Mouse (Mus musculus): ENCODE data around the gene Lpp. TPM values are rescaled to one million over a fixed set of nuclear protein-coding genes. Genes with fewer than 3 reads are reported as not detected.

The Lpp gene
- polyA plus RNA-seq, 1 experiment: 10.5 TPM

DNA sequence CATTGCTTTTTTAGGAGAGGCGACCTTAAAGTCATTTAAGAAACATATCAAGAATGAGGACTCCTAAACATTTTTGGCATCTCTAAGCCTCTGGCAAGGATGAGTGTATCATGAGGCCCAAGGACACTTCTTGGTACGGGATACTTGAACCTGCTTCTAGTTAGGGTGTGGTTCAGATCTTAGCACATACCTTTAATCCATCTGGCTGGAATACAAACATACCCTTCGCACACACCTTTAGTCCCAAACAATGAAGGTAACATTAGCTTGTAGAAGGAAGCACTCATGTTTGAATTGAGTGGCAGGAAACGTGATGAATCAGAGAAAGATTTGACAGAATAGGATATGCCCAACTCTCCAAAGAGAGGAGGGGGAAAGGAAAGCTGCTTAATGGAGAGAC is 522.2 kb downstream of the Lpp start:
- Histone ChIP-seq H3K4me3 (ENCODE audit: insufficient read depth, low read length) (no peak overlapping the region), H3K27ac (ENCODE audit: insufficient read depth, low read depth, low read length) (no peak overlapping the region), H3K4me1 (ENCODE audit: control insufficient read depth, insufficient read depth, low read length) (peaks cover 35% of the 10 kb centered on the region)
- no peak for TF ChIP-seq POLR2A (IDR thresholded peaks at IDR 0.05; ENCODE audit: borderline replicate concordance, low read depth, low read length)

DNA sequence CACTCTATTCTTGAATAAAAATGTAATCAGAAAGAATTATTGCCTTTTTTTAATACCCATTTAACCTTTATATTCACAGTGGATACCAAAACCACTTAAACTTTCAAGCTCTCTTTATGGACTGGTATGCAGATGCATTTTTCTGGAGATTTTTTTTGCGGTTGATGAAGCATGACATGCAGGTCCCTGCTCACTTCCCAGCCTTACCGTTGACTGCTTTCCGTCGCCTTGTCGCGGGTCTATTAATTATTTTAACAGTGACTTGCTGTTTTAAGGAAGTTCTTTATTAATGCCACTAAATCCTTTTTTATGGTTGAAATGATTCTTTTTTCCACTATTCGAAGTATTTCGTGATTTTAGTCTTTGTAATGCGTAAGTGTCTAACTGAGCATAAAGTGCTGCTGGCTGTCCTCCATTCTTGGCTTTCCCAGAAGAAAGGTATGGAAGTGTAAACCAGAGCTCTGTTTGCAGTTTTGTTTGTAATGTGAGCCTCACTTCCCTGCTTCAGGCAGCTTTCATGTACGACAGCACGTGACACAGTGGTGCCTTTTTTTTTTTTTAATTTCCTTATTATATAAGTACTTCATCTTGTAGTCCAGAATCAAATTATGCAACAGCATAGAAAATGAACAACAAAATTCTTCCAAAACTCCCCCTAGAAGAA is 526.2 kb downstream of the Lpp start:
- H3K27ac ChIP-seq (ENCODE audit: insufficient read depth, low read depth, low read length): peak overlapping the region; percentile 50
- H3K4me3 ChIP-seq (ENCODE audit: insufficient read depth, low read length): no peak overlapping the region
- TF ChIP-seq CTCF (IDR thresholded peaks at IDR 0.05; ENCODE audit: low read depth, low read length) (no peak), POLR2A (IDR thresholded peaks at IDR 0.05; ENCODE audit: borderline replicate concordance, low read depth, low read length) (no peak)
- H3K4me1 ChIP-seq (ENCODE audit: control insufficient read depth, insufficient read depth, low read length): peaks cover 9% of the 10 kb centered on the region

DNA sequence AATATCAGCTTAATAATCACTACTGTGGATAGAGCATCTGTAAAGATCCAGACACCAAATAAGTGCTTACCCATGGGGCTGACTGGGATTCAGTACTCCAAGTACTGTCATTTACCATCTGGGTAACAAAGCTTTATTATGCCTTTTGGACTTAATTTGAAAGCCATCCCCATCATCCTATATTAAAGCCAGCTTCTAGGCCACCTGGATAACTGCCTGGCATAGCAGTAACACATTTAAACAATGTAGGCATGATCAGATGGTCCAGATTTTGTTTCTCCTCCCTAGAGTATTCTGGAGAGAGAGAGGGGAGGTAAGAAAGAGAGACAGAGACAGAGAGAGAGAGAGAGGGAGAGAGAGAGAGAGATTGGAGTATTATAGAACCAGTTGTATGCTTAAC is 536.8 kb downstream of the Lpp start:
- Histone ChIP-seq H3K4me3 (ENCODE audit: insufficient read depth, low read length) (no peak overlapping the region), H3K4me1 (ENCODE audit: control insufficient read depth, insufficient read depth, low read length) (peaks cover 38% of the 10 kb centered on the region), H3K27ac (ENCODE audit: insufficient read depth, low read depth, low read length) (no peak overlapping the region)
- no peak for TF ChIP-seq CTCF (IDR thresholded peaks at IDR 0.05; ENCODE audit: low read depth, low read length)
- no peak for TF ChIP-seq POLR2A (IDR thresholded peaks at IDR 0.05; ENCODE audit: borderline replicate concordance, low read depth, low read length)

DNA sequence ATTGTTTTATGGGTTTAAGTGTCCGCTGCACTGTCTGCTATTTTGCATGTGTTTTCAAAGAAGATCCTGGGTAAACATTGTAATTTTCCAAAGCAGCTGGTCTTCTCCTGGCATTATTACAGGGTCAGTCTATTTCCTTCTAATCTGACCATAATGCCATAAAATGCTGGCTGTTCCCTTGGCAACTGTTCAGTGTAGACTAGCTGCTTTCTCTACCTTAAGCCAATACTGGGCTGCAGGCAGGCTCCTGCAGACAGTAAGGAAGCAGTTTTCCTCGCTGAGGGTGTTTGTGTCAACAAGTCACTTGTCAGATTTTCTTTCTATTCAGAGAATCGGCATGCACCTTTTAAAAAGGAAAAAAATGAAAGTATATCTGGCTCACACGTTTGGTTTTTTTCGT is 537.3 kb downstream of the Lpp start:
- TF ChIP-seq POLR2A (IDR thresholded peaks at IDR 0.05; ENCODE audit: borderline replicate concordance, low read depth, low read length) (no peak), CTCF (IDR thresholded peaks at IDR 0.05; ENCODE audit: low read depth, low read length) (no peak)
- Histone ChIP-seq H3K4me3 (ENCODE audit: insufficient read depth, low read length) (peak overlapping the region; percentile 32; the same call in 1 of the 2 replicates), H3K27ac (ENCODE audit: insufficient read depth, low read depth, low read length) (peak overlapping the region; percentile 72), H3K4me1 (ENCODE audit: control insufficient read depth, insufficient read depth, low read length) (peaks cover 39% of the 10 kb centered on the region)

DNA sequence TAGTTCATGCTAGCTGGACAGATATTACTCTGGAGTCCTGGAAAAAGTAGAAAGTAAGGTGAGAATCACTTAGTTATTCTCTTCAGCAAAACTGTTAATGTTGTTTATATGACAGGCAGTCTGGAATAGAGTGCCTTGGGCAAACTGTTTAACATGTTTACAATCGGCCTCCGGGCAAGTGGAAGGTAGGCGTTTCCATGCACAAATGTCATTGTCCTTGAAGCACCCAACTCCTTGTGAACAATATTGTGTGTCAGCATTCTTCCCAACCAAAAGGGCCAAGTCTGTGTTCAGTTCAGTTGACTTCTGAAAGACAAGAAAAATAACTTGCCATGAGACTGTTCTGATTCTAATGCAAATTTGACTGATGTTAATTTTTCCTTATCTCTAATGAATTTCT is 539.5 kb downstream of the Lpp start:
- Histone ChIP-seq H3K27ac (ENCODE audit: insufficient read depth, low read depth, low read length) (peak overlapping the region; percentile 97), H3K4me1 (ENCODE audit: control insufficient read depth, insufficient read depth, low read length) (peaks cover 43% of the 10 kb centered on the region), H3K4me3 (ENCODE audit: insufficient read depth, low read length) (no peak overlapping the region)
- no peak for TF ChIP-seq CTCF (IDR thresholded peaks at IDR 0.05; ENCODE audit: low read depth, low read length)
- no peak for TF ChIP-seq POLR2A (IDR thresholded peaks at IDR 0.05; ENCODE audit: borderline replicate concordance, low read depth, low read length)

DNA sequence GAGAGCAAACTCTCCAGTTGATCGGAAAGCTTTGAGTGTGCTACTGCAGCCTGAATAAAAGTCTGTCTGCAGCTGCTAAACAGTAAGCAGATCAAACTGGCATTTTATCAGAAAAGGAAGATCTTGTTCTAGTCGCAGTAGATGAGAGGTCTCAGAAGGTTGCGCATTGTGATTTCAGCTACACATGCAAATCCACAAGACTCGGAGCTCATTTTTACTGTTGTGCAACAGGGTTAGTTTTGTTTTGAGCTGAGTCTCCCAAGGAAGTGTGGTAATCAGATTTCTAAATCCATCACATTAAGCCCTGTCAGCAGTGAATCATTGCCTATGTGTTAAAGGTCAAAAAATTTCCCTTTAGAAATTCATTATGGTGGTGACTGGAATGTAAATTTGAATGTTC is 540.4 kb downstream of the Lpp start:
- peaks cover 43% of the 10 kb centered on the region for H3K4me1 ChIP-seq (ENCODE audit: control insufficient read depth, insufficient read depth, low read length)
- TF ChIP-seq POLR2A (IDR thresholded peaks at IDR 0.05; ENCODE audit: borderline replicate concordance, low read depth, low read length): no peak
- TF ChIP-seq CTCF (IDR thresholded peaks at IDR 0.05; ENCODE audit: low read depth, low read length): no peak
- peak overlapping the region; percentile 30 for H3K4me3 ChIP-seq (ENCODE audit: insufficient read depth, low read length)
- peak overlapping the region; percentile 99 for H3K27ac ChIP-seq (ENCODE audit: insufficient read depth, low read depth, low read length)

DNA sequence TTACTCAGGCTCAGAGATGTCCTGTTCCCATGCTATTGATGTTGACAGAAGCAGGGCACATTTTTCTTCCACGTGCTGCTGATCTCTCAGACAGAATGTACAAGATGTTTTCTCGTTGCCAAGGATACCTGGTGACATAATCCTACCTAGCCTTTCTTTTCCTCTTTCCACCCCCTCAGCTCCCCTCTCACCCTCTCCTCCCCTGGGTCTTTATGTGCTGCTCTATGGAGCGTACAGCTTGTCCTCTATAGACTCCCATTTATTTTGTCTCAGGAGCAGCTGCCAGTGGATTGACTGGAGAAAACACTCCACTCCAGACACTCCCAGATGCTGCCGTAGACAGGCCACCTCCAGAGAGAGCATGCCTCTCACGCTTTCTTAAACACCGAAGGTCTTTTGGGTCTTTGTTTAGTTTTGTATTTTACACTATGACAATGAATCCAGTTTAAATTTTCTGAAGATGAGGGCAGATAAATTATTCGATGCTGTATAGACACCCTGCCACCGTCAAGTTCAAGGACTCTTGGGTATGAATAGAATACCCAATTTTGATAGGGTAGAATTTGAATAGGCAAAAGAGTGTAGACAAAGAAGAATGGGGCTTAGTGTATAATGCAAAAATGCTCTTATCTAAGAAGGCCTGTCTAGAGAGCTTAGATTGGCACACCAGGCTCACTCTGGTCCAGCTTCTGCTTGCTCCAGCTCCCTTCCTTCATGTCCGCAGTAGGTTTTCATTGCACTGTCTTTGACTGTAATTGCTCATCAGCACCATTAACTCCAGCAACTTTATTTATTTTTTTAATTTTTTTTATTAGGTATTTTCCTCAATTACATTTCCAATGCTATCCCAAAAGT is 548.2 kb downstream of the Lpp start:
- H3K4me1 ChIP-seq (ENCODE audit: control insufficient read depth, insufficient read depth, low read length): peaks cover 20% of the 10 kb centered on the region
- no peak overlapping the region for H3K27ac ChIP-seq (ENCODE audit: insufficient read depth, low read depth, low read length)
- no peak overlapping the region for H3K4me3 ChIP-seq (ENCODE audit: insufficient read depth, low read length)
- TF ChIP-seq POLR2A (IDR thresholded peaks at IDR 0.05; ENCODE audit: borderline replicate concordance, low read depth, low read length) (no peak), CTCF (IDR thresholded peaks at IDR 0.05; ENCODE audit: low read depth, low read length) (no peak)

DNA sequence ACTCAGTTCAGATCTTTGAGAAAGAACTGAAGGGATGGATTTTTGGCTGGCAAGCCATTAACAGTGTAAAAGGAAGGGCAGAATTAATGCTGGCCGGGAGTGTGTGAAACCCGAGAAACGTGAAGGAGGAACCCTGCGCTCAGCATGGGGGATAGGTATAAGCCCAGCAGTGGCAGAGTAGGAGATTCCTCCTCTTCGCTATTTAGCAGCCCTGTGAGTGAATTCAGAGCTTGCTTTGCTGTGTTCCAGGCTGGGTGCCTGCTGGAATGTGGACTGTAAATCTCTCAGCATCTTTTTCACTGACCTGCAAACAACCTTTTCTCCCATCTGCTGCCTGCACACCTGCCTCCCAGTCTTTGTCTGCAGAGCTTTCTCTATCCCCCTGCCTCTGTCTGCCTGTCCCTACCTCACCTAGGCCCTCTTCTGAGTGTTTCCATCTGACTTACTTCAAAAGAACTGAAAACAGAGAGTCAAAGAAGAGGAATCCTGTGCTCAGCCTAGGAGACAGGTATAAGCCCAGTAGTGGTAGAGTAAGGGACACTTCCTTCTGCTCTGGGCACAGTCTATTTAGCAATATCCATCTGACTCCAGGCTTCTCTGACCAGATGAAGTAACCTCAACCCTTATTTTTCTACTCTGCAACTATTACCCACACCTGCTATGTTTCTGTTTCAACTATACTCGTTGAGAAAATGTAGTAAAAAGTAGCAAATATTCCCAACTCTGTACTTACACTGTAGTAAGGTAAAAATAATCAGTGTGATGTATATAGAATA is 550.4 kb downstream of the Lpp start:
- Histone ChIP-seq H3K4me1 (ENCODE audit: control insufficient read depth, insufficient read depth, low read length) (peaks cover 23% of the 10 kb centered on the region), H3K27ac (ENCODE audit: insufficient read depth, low read depth, low read length) (no peak overlapping the region), H3K4me3 (ENCODE audit: insufficient read depth, low read length) (no peak overlapping the region)
- TF ChIP-seq POLR2A (IDR thresholded peaks at IDR 0.05; ENCODE audit: borderline replicate concordance, low read depth, low read length): no peak
- TF ChIP-seq CTCF (IDR thresholded peaks at IDR 0.05; ENCODE audit: low read depth, low read length): no peak

DNA sequence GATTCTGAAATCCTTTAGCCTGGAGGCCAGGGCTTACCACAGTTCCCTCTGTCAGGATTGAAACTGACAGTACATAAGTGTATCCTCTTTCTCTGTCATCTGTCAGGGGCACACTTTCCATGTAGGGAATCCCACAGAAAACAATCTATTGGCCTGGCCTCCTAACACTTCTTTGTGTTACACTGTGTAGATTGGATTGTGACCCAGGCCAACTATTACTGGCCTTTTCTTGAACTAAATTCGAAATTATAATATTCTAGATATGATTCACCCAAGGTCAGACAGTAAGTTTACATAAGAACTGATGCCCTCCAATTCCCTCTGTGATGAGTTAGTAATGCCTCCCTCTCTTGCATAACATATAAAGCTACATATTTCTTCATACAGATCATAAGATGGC is 553.0 kb downstream of the Lpp start:
- peaks cover 28% of the 10 kb centered on the region for H3K4me1 ChIP-seq (ENCODE audit: control insufficient read depth, insufficient read depth, low read length)
- no peak overlapping the region for H3K27ac ChIP-seq (ENCODE audit: insufficient read depth, low read depth, low read length)
- H3K4me3 ChIP-seq (ENCODE audit: insufficient read depth, low read length): no peak overlapping the region
- TF ChIP-seq POLR2A (IDR thresholded peaks at IDR 0.05; ENCODE audit: borderline replicate concordance, low read depth, low read length): no peak

DNA sequence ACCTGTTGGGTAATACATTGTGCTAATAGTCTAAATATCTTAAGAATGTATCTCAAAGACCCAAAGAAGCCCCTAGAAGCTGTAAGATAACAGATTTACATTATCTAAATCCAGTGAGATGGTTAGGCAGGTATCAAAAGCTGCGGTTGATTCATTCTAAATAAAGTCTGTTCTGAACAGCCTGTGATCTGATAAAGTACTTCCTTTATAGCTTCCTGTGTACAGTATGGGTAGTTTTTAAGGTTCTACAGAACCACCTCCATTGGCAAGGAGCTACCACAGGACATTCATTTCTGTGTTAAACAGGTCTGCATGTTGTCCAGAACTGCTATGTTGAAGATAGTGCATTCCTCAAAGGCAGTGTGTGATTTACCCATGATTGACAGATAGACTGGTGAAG is 554.2 kb downstream of the Lpp start:
- Histone ChIP-seq H3K4me3 (ENCODE audit: insufficient read depth, low read length) (no peak overlapping the region), H3K27ac (ENCODE audit: insufficient read depth, low read depth, low read length) (no peak overlapping the region), H3K4me1 (ENCODE audit: control insufficient read depth, insufficient read depth, low read length) (peaks cover 29% of the 10 kb centered on the region)
- no peak for TF ChIP-seq POLR2A (IDR thresholded peaks at IDR 0.05; ENCODE audit: borderline replicate concordance, low read depth, low read length)
- TF ChIP-seq CTCF (IDR thresholded peaks at IDR 0.05; ENCODE audit: low read depth, low read length): no peak

Data from bone marrow macrophage, adult 2 months (primary cell).